Mouse (Mus musculus) C3H10T1/2 (cell line): ENCODE results near the gene Trim34a. TPM values are rescaled to one million over a fixed set of nuclear protein-coding genes. Genes with fewer than 3 reads are reported as not detected.

Experiments used
- polyA plus RNA-seq, 2 experiments: library from polyadenylated mRNA; unstranded; fragments of >200 nt; fragmentation: generic; extraction: Trizol; gene quantifications; one replicate each; pipeline ENCODE4 v1.2.1; 2012; ENCODE audit warnings: missing spikeins in 2 of 2

Gene Trim34a
- under 1 TPM; 0.01 to 0.54 TPM for polyA plus RNA-seq

GRCm38 (mm10) chr7:104244287-104245181 lies at the start of gene Trim34a:
Gene Trim34a, plus strand, starts transcription at chr7:104244457.

GRCm38 (mm10) chr7:104195885-104196284 lies 48.4 kb upstream of the Trim34a start, which contains the start of gene Olfr649:
Gene Olfr649, minus strand, starts transcription at chr7:104195985.

GRCm38 (mm10) chr7:104218701-104219569 lies 25.3 kb upstream of the Trim34a start, which contains the start of gene Trim6:
Gene Trim6, plus strand, starts transcription at chr7:104218793.

GRCm38 (mm10) chr7:104287576-104288443 lies 43.6 kb downstream of the Trim34a start, which contains the start of gene Trim5:
Gene Trim5, minus strand, starts transcription at chr7:104288094.

Other genes with a start within 250 kb of the Trim34a start
- gene Olfr638, start 245.7 kb upstream of the Trim34a start, polyA plus RNA-seq: not detected
- gene Olfr639, start 227.2 kb upstream of the Trim34a start, polyA plus RNA-seq: not detected
- not detected for gene Olfr640, start 218.9 kb upstream of the Trim34a start, polyA plus RNA-seq
- gene Olfr641, start 209.0 kb upstream of the Trim34a start, polyA plus RNA-seq: not detected
- not detected for gene Olfr642, start 191.8 kb upstream of the Trim34a start, polyA plus RNA-seq
- gene 4930516K23Rik, start 183.0 kb upstream of the Trim34a start, polyA plus RNA-seq: not detected
- not detected for gene Olfr644, start 172.6 kb upstream of the Trim34a start, polyA plus RNA-seq
- gene Olfr645, start 159.0 kb upstream of the Trim34a start, polyA plus RNA-seq: not detected
- gene Olfr646, start 139.6 kb upstream of the Trim34a start, polyA plus RNA-seq: not detected
- gene Ubqln5, start 114.6 kb upstream of the Trim34a start, polyA plus RNA-seq: not detected
- gene Olfr643, start 107.1 kb upstream of the Trim34a start, polyA plus RNA-seq: not detected
- not detected for gene Ubqln3, start 101.2 kb upstream of the Trim34a start, polyA plus RNA-seq
- gene Ubqlnl, start 93.9 kb upstream of the Trim34a start, polyA plus RNA-seq: not detected
- gene Olfm5, start 79.6 kb upstream of the Trim34a start, polyA plus RNA-seq: not detected
- gene Olfr648, start 61.1 kb upstream of the Trim34a start, polyA plus RNA-seq: under 1 TPM in 1 of 2 experiments, not detected in 1; 0.01 TPM
- not detected for gene Olfr649, start 48.5 kb upstream of the Trim34a start, polyA plus RNA-seq
- gene Trim6, start 25.7 kb upstream of the Trim34a start, polyA plus RNA-seq: under 1 TPM; 0.07 to 0.15 TPM
- gene Trim5, start 43.6 kb downstream of the Trim34a start, polyA plus RNA-seq: not detected
- gene Trim12a, start 71.0 kb downstream of the Trim34a start, polyA plus RNA-seq: under 1 TPM in 1 of 2 experiments, not detected in 1; 0.01 TPM
- under 1 TPM in 1 of 2 experiments, not detected in 1; 0.92 TPM for gene Trim34b, start 85.0 kb downstream of the Trim34a start, polyA plus RNA-seq
- 1 to 10 TPM in 1 of 2 experiments, under 1 TPM in 1; 0.13 to 3.7 TPM for gene Trim12c, start 108.9 kb downstream of the Trim34a start, polyA plus RNA-seq
- not detected for gene Trim30b, start 125.4 kb downstream of the Trim34a start, polyA plus RNA-seq
- not detected for gene Trim30c, start 156.4 kb downstream of the Trim34a start, polyA plus RNA-seq
- gene Trim30a, start 220.7 kb downstream of the Trim34a start, polyA plus RNA-seq: 1 to 10 TPM in 1 of 2 experiments, not detected in 1; 1.7 TPM